Mouse (Mus musculus) liver, postnatal 0 days (tissue): ENCODE data around the gene Cs.

Experiments
- CTCF ChIP-seq: sonication (generic); IDR thresholded peaks from 2 replicates; pipeline ENCODE4 v1.5.1; 2016; ENCODE audit warnings: antibody characterized with exemption, low read depth
- EP300 ChIP-seq: IDR thresholded peaks from 2 replicates; pipeline ENCODE4 v1.6.1; 2016; ENCODE audit warnings: antibody characterized with exemption, low read depth, mild to moderate bottlenecking

DNA sequence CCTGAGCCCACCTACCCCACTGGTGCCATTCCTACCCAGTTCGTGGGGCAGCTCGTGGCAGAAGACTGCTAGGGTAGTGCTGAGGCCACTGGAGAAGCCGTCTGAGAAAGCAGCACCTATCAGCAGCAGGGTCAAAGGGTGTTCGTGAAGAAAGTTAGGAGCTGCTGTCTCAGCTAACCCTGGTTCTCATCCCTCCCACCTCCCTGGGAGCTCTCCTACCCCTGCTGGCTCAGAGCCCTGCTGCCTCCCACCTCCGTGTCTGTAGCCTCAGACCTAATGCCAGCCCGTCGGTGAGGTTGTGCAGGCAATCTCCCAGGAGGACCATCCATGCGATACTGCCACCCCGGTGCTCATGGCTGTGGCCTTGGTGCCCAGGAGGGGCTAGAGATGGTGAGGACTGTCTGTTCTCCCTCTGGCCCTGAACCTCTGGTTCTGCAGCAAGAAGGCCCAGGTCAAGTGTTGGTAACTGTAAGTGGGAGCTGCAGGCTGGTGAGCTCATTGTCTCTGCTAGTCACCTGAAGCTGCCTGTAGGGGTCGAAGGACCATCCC, 59.3 kb downstream of the Cs start:
- TF ChIP-seq CTCF (no peak), EP300 (no peak)
